Mouse (Mus musculus): ENCODE measurements around the gene Kcmf1. TPM values are rescaled to one million over a fixed set of nuclear protein-coding genes. Genes with fewer than 3 reads are reported as not detected.
"Not testable (repeated sequence)": the region's sequence is repeated elsewhere in the genome, so short reads cannot be mapped to it uniquely, and the experiment has no call there.

Gene Kcmf1
- polyA plus RNA-seq, 1 experiment from 2014 or later = 45.3 TPM

- Histone ChIP-seq H3K4me2 (no peak overlapping the region), H3K9ac (ENCODE audit: low read length) (no peak overlapping the region), H3K27me3 (ENCODE audit: control insufficient read depth, insufficient read depth, low read length) (no peaks in the 10 kb centered on the region), H3K36me3 (ENCODE audit: control insufficient read depth, insufficient read depth, low read length) (no peaks in the 10 kb centered on the region), H3K9me3 (ENCODE audit: control insufficient read depth, low read length) (no peaks in the 10 kb centered on the region), H3K4me1 (ENCODE audit: control insufficient read depth, insufficient read depth, low read length) (0 out of 2 replicates have a peak, but pooled peaks cover 2% of the 10 kb centered on the region), H3K4me3 (ENCODE audit: low read depth, low read length) (no peak overlapping the region), H3K27ac (ENCODE audit: low read depth, low read length) (no peak overlapping the region)
- DNase-seq (ENCODE audit: low spot score, missing footprints) (no peak), ATAC-seq (ENCODE audit: low FRiP score) (no peak)
- 91% methylated on average over 5 of the region's 5 CpGs for WGBS
Observed at GRCm38 (mm10) chr6:72868688-72869087, 31.1 kb downstream of the Kcmf1 start.

GRCm38 (mm10) chr6:72867746-72868145 is 32.0 kb downstream of the Kcmf1 start:
- no peak overlapping the region for H3K9ac ChIP-seq (ENCODE audit: low read length)
- 94% methylated on average over 1 of the region's 1 CpGs for WGBS
- no peaks in the 10 kb centered on the region for H3K9me3 ChIP-seq (ENCODE audit: control insufficient read depth, low read length)
- no peak overlapping the region for H3K27ac ChIP-seq (ENCODE audit: low read depth, low read length)
- no peaks in the 10 kb centered on the region for H3K27me3 ChIP-seq (ENCODE audit: control insufficient read depth, insufficient read depth, low read length)
- H3K4me2 ChIP-seq = no peak overlapping the region
- DNase-seq (ENCODE audit: low spot score, missing footprints) (no peak), ATAC-seq (ENCODE audit: low FRiP score) (no peak)
- 0 out of 2 replicates have a peak, but pooled peaks cover 2% of the 10 kb centered on the region for H3K4me1 ChIP-seq (ENCODE audit: control insufficient read depth, insufficient read depth, low read length)
- H3K36me3 ChIP-seq (ENCODE audit: control insufficient read depth, insufficient read depth, low read length) = no peaks in the 10 kb centered on the region
- H3K4me3 ChIP-seq (ENCODE audit: low read depth, low read length) = no peak overlapping the region

GRCm38 (mm10) chr6:72866232-72866631 is 33.5 kb downstream of the Kcmf1 start:
- H3K9ac ChIP-seq (ENCODE audit: low read length) = no peak overlapping the region
- WGBS = 90% methylated on average over 2 of the region's 2 CpGs
- no peak overlapping the region for H3K4me3 ChIP-seq (ENCODE audit: low read depth, low read length)

GRCm38 (mm10) chr6:72862686-72863085 is 37.1 kb downstream of the Kcmf1 start:
- H3K27ac ChIP-seq (ENCODE audit: low read depth, low read length); H3K36me3 ChIP-seq (ENCODE audit: control insufficient read depth, insufficient read depth, low read length); ATAC-seq (ENCODE audit: low FRiP score); H3K4me2 ChIP-seq; H3K4me1 ChIP-seq (ENCODE audit: control insufficient read depth, insufficient read depth, low read length); H3K27me3 ChIP-seq (ENCODE audit: control insufficient read depth, insufficient read depth, low read length); H3K9me3 ChIP-seq (ENCODE audit: control insufficient read depth, low read length); H3K4me3 ChIP-seq (ENCODE audit: low read depth, low read length); H3K9ac ChIP-seq (ENCODE audit: low read length); DNase-seq (ENCODE audit: low spot score, missing footprints): not testable (repeated sequence)
- 98% methylated on average over 5 of the region's 5 CpGs for WGBS

More at GRCm38 (mm10) chr6:72866232-72866631, 33.5 kb downstream of the Kcmf1 start:
- no peak overlapping the region for H3K27ac ChIP-seq (ENCODE audit: low read depth, low read length)
- H3K9me3 ChIP-seq (ENCODE audit: control insufficient read depth, low read length) = no peaks in the 10 kb centered on the region
- no peaks in the 10 kb centered on the region for H3K36me3 ChIP-seq (ENCODE audit: control insufficient read depth, insufficient read depth, low read length)
- H3K4me1 ChIP-seq (ENCODE audit: control insufficient read depth, insufficient read depth, low read length) = 0 out of 2 replicates have a peak, but pooled peaks cover 2% of the 10 kb centered on the region
- H3K27me3 ChIP-seq (ENCODE audit: control insufficient read depth, insufficient read depth, low read length) = no peaks in the 10 kb centered on the region
- no peak overlapping the region for H3K4me2 ChIP-seq
- DNase-seq (ENCODE audit: low spot score, missing footprints) = no peak
- ATAC-seq (ENCODE audit: low FRiP score) = no peak

GRCm38 (mm10) chr6:72854256-72854655 is 45.5 kb downstream of the Kcmf1 start:
- Histone ChIP-seq H3K36me3 (ENCODE audit: control insufficient read depth, insufficient read depth, low read length) (peaks cover 16% of the 10 kb centered on the region; the same call in 1 of the 2 replicates), H3K27me3 (ENCODE audit: control insufficient read depth, insufficient read depth, low read length) (no peaks in the 10 kb centered on the region), H3K9me3 (ENCODE audit: control insufficient read depth, low read length) (no peaks in the 10 kb centered on the region), H3K4me1 (ENCODE audit: control insufficient read depth, insufficient read depth, low read length) (no peaks in the 10 kb centered on the region), H3K4me2 (no peak overlapping the region), H3K4me3 (ENCODE audit: low read depth, low read length) (no peak overlapping the region), H3K9ac (ENCODE audit: low read length) (no peak overlapping the region), H3K27ac (ENCODE audit: low read depth, low read length) (no peak overlapping the region)
- no peak for DNase-seq (ENCODE audit: low spot score, missing footprints)
- WGBS = 86% methylated on average over 5 of the region's 5 CpGs
- ATAC-seq (ENCODE audit: low FRiP score) = no peak

- WGBS = 85% methylated on average over 4 of the region's 4 CpGs
- peaks cover 25% of the 10 kb centered on the region; the same call in 1 of the 2 replicates for H3K36me3 ChIP-seq (ENCODE audit: control insufficient read depth, insufficient read depth, low read length)
- no peak for ATAC-seq (ENCODE audit: low FRiP score)
Observed at GRCm38 (mm10) chr6:72852180-72852579, 47.6 kb downstream of the Kcmf1 start.

GRCm38 (mm10) chr6:72851633-72852032 is 48.1 kb downstream of the Kcmf1 start:
- Histone ChIP-seq H3K9me3 (ENCODE audit: control insufficient read depth, low read length) (no peaks in the 10 kb centered on the region), H3K4me2 (no peak overlapping the region), H3K9ac (ENCODE audit: low read length) (no peak overlapping the region), H3K4me1 (ENCODE audit: control insufficient read depth, insufficient read depth, low read length) (no peaks in the 10 kb centered on the region), H3K36me3 (ENCODE audit: control insufficient read depth, insufficient read depth, low read length) (peaks cover 21% of the 10 kb centered on the region; the same call in 1 of the 2 replicates), H3K27me3 (ENCODE audit: control insufficient read depth, insufficient read depth, low read length) (no peaks in the 10 kb centered on the region), H3K4me3 (ENCODE audit: low read depth, low read length) (no peak overlapping the region), H3K27ac (ENCODE audit: low read depth, low read length) (no peak overlapping the region)
- WGBS = 80% methylated on average over 5 of the region's 5 CpGs
- ATAC-seq (ENCODE audit: low FRiP score) (no peak), DNase-seq (ENCODE audit: low spot score, missing footprints) (peak; percentile 85)

More at GRCm38 (mm10) chr6:72852180-72852579, 47.6 kb downstream of the Kcmf1 start:
- no peak overlapping the region for H3K9ac ChIP-seq (ENCODE audit: low read length)
- no peak for DNase-seq (ENCODE audit: low spot score, missing footprints)
- H3K4me2 ChIP-seq = no peak overlapping the region
- no peak overlapping the region for H3K4me3 ChIP-seq (ENCODE audit: low read depth, low read length)
- no peaks in the 10 kb centered on the region for H3K9me3 ChIP-seq (ENCODE audit: control insufficient read depth, low read length)
- no peak overlapping the region for H3K27ac ChIP-seq (ENCODE audit: low read depth, low read length)
- H3K4me1 ChIP-seq (ENCODE audit: control insufficient read depth, insufficient read depth, low read length) = no peaks in the 10 kb centered on the region
- H3K27me3 ChIP-seq (ENCODE audit: control insufficient read depth, insufficient read depth, low read length) = no peaks in the 10 kb centered on the region

GRCm38 (mm10) chr6:72841986-72842502 is 57.7 kb downstream of the Kcmf1 start:
- Histone ChIP-seq H3K4me1 (ENCODE audit: control insufficient read depth, insufficient read depth, low read length) (no peaks in the 10 kb centered on the region), H3K9me3 (ENCODE audit: control insufficient read depth, low read length) (no peaks in the 10 kb centered on the region), H3K27me3 (ENCODE audit: control insufficient read depth, insufficient read depth, low read length) (no peaks in the 10 kb centered on the region), H3K4me2 (no peak overlapping the region), H3K9ac (ENCODE audit: low read length) (no peak overlapping the region), H3K4me3 (ENCODE audit: low read depth, low read length) (no peak overlapping the region), H3K36me3 (ENCODE audit: control insufficient read depth, insufficient read depth, low read length) (peaks cover 7% of the 10 kb centered on the region; the same call in 1 of the 2 replicates), H3K27ac (ENCODE audit: low read depth, low read length) (no peak overlapping the region)
- ATAC-seq (ENCODE audit: low FRiP score) (no peak), DNase-seq (ENCODE audit: low spot score, missing footprints) (no peak)
- WGBS = 91% methylated on average over 7 of the region's 7 CpGs

GRCm38 (mm10) chr6:72840867-72841780 is 58.7 kb downstream of the Kcmf1 start:
- H3K9ac ChIP-seq (ENCODE audit: low read length) = no peak overlapping the region
- no peaks in the 10 kb centered on the region for H3K27me3 ChIP-seq (ENCODE audit: control insufficient read depth, insufficient read depth, low read length)
- WGBS = 93% methylated on average over 13 of the region's 13 CpGs
- H3K4me2 ChIP-seq = no peak overlapping the region
- no peak for ATAC-seq (ENCODE audit: low FRiP score)
- DNase-seq (ENCODE audit: low spot score, missing footprints) = no peak
- H3K9me3 ChIP-seq (ENCODE audit: control insufficient read depth, low read length) = no peaks in the 10 kb centered on the region
- H3K4me3 ChIP-seq (ENCODE audit: low read depth, low read length) = no peak overlapping the region
- peaks cover 4% of the 10 kb centered on the region; the same call in 1 of the 2 replicates for H3K36me3 ChIP-seq (ENCODE audit: control insufficient read depth, insufficient read depth, low read length)
- H3K4me1 ChIP-seq (ENCODE audit: control insufficient read depth, insufficient read depth, low read length) = no peaks in the 10 kb centered on the region
- H3K27ac ChIP-seq (ENCODE audit: low read depth, low read length) = no peak overlapping the region

Data from midbrain, embryonic 11.5 days (tissue).